Mouse (Mus musculus): ENCODE measurements around the gene Sost. TPM values are rescaled to one million over a fixed set of nuclear protein-coding genes. Genes with fewer than 3 reads are reported as not detected.
"Not testable (repeated sequence)": the region's sequence is repeated elsewhere in the genome, so short reads cannot be mapped to it uniquely, and the experiment has no call there.

The Sost gene
- total and polyA plus RNA-seq, 2 experiments from 2014 or later: 0.14 TPM; not detected in 1

GRCm38 (mm10) chr11:101995938-101996337 is 29.1 kb upstream of the Sost start:
- no peak for TF ChIP-seq CTCF (IDR thresholded peaks at IDR 0.05; ENCODE audit: low read depth)
- Histone ChIP-seq H3K9ac (replicated peaks; ENCODE audit: low read length) (no peak overlapping the region), H3K27me3 (ENCODE audit: insufficient read depth, low read length) (no peaks in the 10 kb centered on the region), H3K4me2 (ENCODE audit: low read depth, low read length) (no peak overlapping the region), H3K4me1 (ENCODE audit: insufficient read depth, low read length) (no peaks in the 10 kb centered on the region), H3K4me3 (ENCODE audit: low read length) (no peak overlapping the region), H3K36me3 (ENCODE audit: insufficient read depth, low read length) (peaks cover 4% of the 10 kb centered on the region; the same call in 1 of the 2 replicates), H3K27ac (no peak overlapping the region), H3K9me3 (ENCODE audit: low read length) (no peaks in the 10 kb centered on the region)
- DNase-seq (ENCODE audit: low spot score) (no peak), ATAC-seq (no peak)
- 88% methylated on average over 7 of the region's 7 CpGs for WGBS

DNA sequence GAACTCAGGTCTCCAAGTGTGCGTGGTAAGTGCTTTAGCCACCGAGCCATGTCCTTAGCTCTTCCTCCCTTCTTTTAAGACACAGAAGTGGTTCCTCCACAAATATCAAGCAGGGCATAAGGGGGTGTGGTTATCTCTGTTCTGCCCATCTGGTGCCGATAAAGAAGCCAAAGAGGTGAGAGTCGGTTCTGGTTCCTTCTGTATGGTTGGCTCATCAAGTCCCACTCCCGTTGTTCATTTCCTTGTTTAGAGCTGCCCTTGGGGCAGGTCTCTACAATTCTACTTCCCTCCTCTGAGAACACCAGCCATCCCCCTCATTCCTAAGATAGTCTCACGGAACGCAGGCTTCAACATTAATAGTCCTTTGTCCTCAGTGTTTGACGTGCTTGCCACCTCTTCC is 27.3 kb upstream of the Sost start:
- Histone ChIP-seq H3K9me3 (ENCODE audit: low read length) (no peaks in the 10 kb centered on the region), H3K4me2 (ENCODE audit: low read depth, low read length) (no peak overlapping the region), H3K27ac (no peak overlapping the region), H3K4me3 (ENCODE audit: low read length) (no peak overlapping the region), H3K9ac (replicated peaks; ENCODE audit: low read length) (no peak overlapping the region), H3K27me3 (ENCODE audit: insufficient read depth, low read length) (no peaks in the 10 kb centered on the region), H3K36me3 (ENCODE audit: insufficient read depth, low read length) (no peaks in the 10 kb centered on the region), H3K4me1 (ENCODE audit: insufficient read depth, low read length) (no peaks in the 10 kb centered on the region)
- TF ChIP-seq CTCF (IDR thresholded peaks at IDR 0.05; ENCODE audit: low read depth): no peak
- DNase-seq (ENCODE audit: low spot score) (no peak), ATAC-seq (no peak)
- 77% methylated on average over 8 of the region's 8 CpGs for WGBS

DNA sequence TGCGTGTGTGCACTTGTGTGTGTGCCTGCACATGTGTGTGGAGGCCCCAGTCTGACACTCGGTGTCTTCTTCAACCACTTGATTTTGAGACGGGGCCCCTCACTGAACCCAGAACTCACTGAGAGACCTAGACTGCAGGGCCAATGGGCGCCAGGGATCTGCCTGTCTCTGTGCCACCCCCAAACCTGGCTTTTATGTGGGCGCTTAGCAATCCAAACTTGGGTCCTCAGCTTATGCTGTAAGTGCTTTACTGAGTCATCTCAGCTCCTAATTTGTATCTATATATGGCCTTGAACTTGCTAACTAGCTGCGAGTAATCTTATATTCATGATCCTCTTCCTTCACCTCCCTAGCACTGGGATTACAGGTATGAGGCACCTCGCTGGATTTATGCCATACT is 25.6 kb upstream of the Sost start:
- no peak for TF ChIP-seq CTCF (IDR thresholded peaks at IDR 0.05; ENCODE audit: low read depth)
- H3K9me3 ChIP-seq (ENCODE audit: low read length): no peaks in the 10 kb centered on the region
- WGBS: 89% methylated on average over 7 of the region's 7 CpGs
- H3K4me3 ChIP-seq (ENCODE audit: low read length): no peak overlapping the region
- no peak for DNase-seq (ENCODE audit: low spot score)
- ATAC-seq: no peak
- no peak overlapping the region for H3K27ac ChIP-seq
- no peaks in the 10 kb centered on the region for H3K36me3 ChIP-seq (ENCODE audit: insufficient read depth, low read length)
- no peaks in the 10 kb centered on the region for H3K27me3 ChIP-seq (ENCODE audit: insufficient read depth, low read length)
- H3K4me1 ChIP-seq (ENCODE audit: insufficient read depth, low read length): no peaks in the 10 kb centered on the region
- no peak overlapping the region for H3K9ac ChIP-seq (replicated peaks; ENCODE audit: low read length)
- no peak overlapping the region for H3K4me2 ChIP-seq (ENCODE audit: low read depth, low read length)

- Histone ChIP-seq H3K4me2 (ENCODE audit: low read depth, low read length) (no peak overlapping the region), H3K4me3 (ENCODE audit: low read length) (no peak overlapping the region), H3K9me3 (ENCODE audit: low read length) (no peaks in the 10 kb centered on the region), H3K4me1 (ENCODE audit: insufficient read depth, low read length) (no peaks in the 10 kb centered on the region), H3K27me3 (ENCODE audit: insufficient read depth, low read length) (no peaks in the 10 kb centered on the region), H3K9ac (replicated peaks; ENCODE audit: low read length) (no peak overlapping the region), H3K36me3 (ENCODE audit: insufficient read depth, low read length) (no peaks in the 10 kb centered on the region), H3K27ac (no peak overlapping the region)
- DNase-seq (ENCODE audit: low spot score) (no peak), ATAC-seq (no peak)
- WGBS: 85% methylated on average over 3 of the region's 3 CpGs
- TF ChIP-seq CTCF (IDR thresholded peaks at IDR 0.05; ENCODE audit: low read depth): no peak
These were observed 25.0 kb upstream of the Sost start for GRCm38 (mm10) chr11:101991813-101992212.

DNA sequence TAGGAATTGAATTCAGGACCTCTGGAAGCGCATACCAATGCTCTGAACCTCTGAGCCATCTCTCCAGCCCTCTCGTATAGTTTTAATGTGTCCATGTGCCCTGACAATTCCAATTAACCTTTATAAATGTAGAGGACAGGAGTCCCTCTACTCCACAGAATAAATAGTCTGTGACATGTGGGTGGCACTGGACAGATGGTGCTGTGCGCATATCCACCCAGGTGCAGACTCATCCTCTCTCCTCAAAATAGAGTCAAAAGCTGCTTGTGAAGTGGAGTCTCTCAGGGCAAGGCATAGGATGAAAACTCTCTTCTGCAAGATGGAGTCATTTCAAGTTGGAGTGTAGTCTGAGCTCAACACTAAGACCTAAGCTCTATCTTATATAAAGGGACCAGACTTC is 23.4 kb upstream of the Sost start:
- no peak for ATAC-seq
- TF ChIP-seq CTCF (IDR thresholded peaks at IDR 0.05; ENCODE audit: low read depth): no peak
- no peak overlapping the region for H3K9ac ChIP-seq (replicated peaks; ENCODE audit: low read length)
- H3K4me1 ChIP-seq (ENCODE audit: insufficient read depth, low read length): no peaks in the 10 kb centered on the region
- DNase-seq (ENCODE audit: low spot score): no peak
- 80% methylated on average over 3 of the region's 3 CpGs for WGBS
- H3K4me2 ChIP-seq (ENCODE audit: low read depth, low read length): no peak overlapping the region
- H3K9me3 ChIP-seq (ENCODE audit: low read length): no peaks in the 10 kb centered on the region
- H3K4me3 ChIP-seq (ENCODE audit: low read length): no peak overlapping the region
- H3K27me3 ChIP-seq (ENCODE audit: insufficient read depth, low read length): no peaks in the 10 kb centered on the region
- H3K36me3 ChIP-seq (ENCODE audit: insufficient read depth, low read length): no peaks in the 10 kb centered on the region
- no peak overlapping the region for H3K27ac ChIP-seq

GRCm38 (mm10) chr11:101986913-101987312 is 20.1 kb upstream of the Sost start, which contains the start of gene Dusp3:
TSS of gene Dusp3 (minus strand) at chr11:101987013.
- no peaks in the 10 kb centered on the region for H3K27me3 ChIP-seq (ENCODE audit: insufficient read depth, low read length)
- no peak within 1 kb of the TSS for H3K4me3 ChIP-seq (ENCODE audit: low read length)
- DNase-seq (ENCODE audit: low spot score) (no peak), ATAC-seq (no peak)
- H3K9me3 ChIP-seq (ENCODE audit: low read length): no peaks in the 10 kb centered on the region
- no peak for TF ChIP-seq CTCF (IDR thresholded peaks at IDR 0.05; ENCODE audit: low read depth)
- no peaks in the 10 kb centered on the region for H3K36me3 ChIP-seq (ENCODE audit: insufficient read depth, low read length)
- H3K9ac ChIP-seq (replicated peaks; ENCODE audit: low read length): no peak within 1 kb of the TSS
- WGBS: 81% methylated on average over 3 of the region's 3 CpGs
- peaks cover 17% of the 10 kb centered on the region; the same call in 1 of the 2 replicates for H3K4me1 ChIP-seq (ENCODE audit: insufficient read depth, low read length)
- H3K4me2 ChIP-seq (ENCODE audit: low read depth, low read length): no peak within 1 kb of the TSS
- no peak within 1 kb of the TSS for H3K27ac ChIP-seq

DNA sequence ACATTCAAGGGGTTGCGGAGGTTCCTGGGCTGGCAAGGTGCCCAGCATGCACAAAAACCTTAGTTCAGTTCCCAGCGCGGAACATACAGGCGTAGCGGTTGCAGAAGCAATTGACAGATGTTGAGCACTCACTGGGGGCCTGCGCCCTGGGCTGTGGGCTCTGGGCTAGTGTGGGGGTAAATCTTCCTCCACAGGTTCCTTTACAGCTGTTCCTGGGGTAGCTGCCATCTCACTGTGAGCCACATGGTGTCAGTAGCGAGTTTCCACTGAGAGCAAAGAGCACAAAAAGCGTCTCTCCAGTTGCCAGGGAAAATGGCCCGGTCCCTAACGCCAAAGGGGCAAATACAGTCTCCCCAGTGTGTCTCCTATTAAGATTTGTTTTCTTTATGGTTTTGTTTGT is 19.2 kb upstream of the Sost start:
- peak; percentile 94 for TF ChIP-seq CTCF (IDR thresholded peaks at IDR 0.05; ENCODE audit: low read depth)
- Histone ChIP-seq H3K4me3 (ENCODE audit: low read length) (no peak overlapping the region), H3K9me3 (ENCODE audit: low read length) (no peaks in the 10 kb centered on the region), H3K27me3 (ENCODE audit: insufficient read depth, low read length) (no peaks in the 10 kb centered on the region), H3K4me1 (ENCODE audit: insufficient read depth, low read length) (peaks cover 17% of the 10 kb centered on the region; the same call in 1 of the 2 replicates), H3K9ac (replicated peaks; ENCODE audit: low read length) (no peak overlapping the region), H3K27ac (no peak overlapping the region), H3K36me3 (ENCODE audit: insufficient read depth, low read length) (peaks cover 4% of the 10 kb centered on the region; the same call in 1 of the 2 replicates), H3K4me2 (ENCODE audit: low read depth, low read length) (no peak overlapping the region)
- 4% methylated on average over 10 of the region's 10 CpGs for WGBS
- DNase-seq (ENCODE audit: low spot score) (peak; percentile 93), ATAC-seq (peak; percentile 25; the same call in 1 of the 2 replicates)

- H3K9ac ChIP-seq (replicated peaks; ENCODE audit: low read length); H3K4me3 ChIP-seq (ENCODE audit: low read length); DNase-seq (ENCODE audit: low spot score); H3K36me3 ChIP-seq (ENCODE audit: insufficient read depth, low read length); ATAC-seq; H3K27me3 ChIP-seq (ENCODE audit: insufficient read depth, low read length); H3K9me3 ChIP-seq (ENCODE audit: low read length): not testable (repeated sequence)
- peak overlapping the region; percentile 99; the same call in 1 of the 2 replicates for H3K4me2 ChIP-seq (ENCODE audit: low read depth, low read length)
- WGBS: 67% methylated on average over 6 of the region's 6 CpGs
- peak overlapping the region; percentile 92; the same call in 1 of the 2 replicates for H3K27ac ChIP-seq
- peaks cover 17% of the 10 kb centered on the region; the same call in 1 of the 2 replicates for H3K4me1 ChIP-seq (ENCODE audit: insufficient read depth, low read length)
These were observed 18.6 kb upstream of the Sost start for GRCm38 (mm10) chr11:101985450-101985849.

Data from hindbrain, postnatal 0 days (tissue).